In the genomic region with DNA sequence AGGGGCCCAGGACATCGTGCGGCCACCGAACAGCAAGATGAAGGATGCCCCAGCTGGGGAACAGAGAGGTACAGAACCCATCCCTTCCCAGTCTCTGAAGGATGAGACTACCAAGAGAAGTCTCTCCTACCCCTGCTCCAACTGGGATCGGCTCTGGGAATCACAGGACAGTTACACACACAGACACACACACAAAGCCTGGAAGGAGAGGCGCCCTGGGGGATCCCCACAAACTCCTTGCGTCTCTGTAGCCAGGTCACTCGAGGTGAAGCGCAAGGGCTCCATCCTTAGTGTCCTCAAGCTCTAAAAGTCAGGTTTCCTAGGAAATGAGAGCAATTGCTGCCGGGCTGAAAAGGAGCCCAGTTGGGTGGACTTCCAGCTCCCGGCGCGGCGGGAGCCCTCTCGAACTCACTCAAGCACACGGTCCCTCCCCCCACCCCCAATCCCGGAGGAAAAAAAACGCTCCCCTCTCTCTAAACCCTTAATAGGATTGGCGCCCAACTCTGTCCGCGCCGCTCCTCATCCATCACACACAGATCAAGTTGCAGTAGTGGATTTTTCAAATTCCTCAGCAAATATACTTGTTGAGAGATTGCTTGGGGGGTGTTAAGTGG, we compare ENCODE assay signal across 8 mouse cellular contexts. TPM values are rescaled to one million over a fixed set of nuclear protein-coding genes. Genes with fewer than 3 reads are reported as not detected.
DNase-seq lines count a peak whose midpoint lies in the region; ATAC-seq lines count a peak whose summit lies in the region.

No protein-coding gene starts in this region.

- H3K4me3 ChIP-seq in megakaryocyte, embryonic 14.5 days (replicated peaks), result peak overlapping the region; percentile 50
- H3K4me3 ChIP-seq in forebrain, embryonic 11.5 days (ENCODE audit: low read depth, low read length), result peak overlapping the region; percentile 55
- H3K4me3 ChIP-seq in limb, embryonic 11.5 days (ENCODE audit: low read depth, low read length), result peak overlapping the region; percentile 82
- H3K4me3 ChIP-seq in neural tube, embryonic 15.5 days (replicated peaks), result peak overlapping the region; percentile 48

- under 1% methylated on average over 21 of the region's 21 CpGs for WGBS in forebrain, embryonic 11.5 days
- under 1% methylated on average over 21 of the region's 21 CpGs for WGBS in limb, embryonic 11.5 days
- under 1% methylated on average over 21 of the region's 21 CpGs for WGBS in neural tube, embryonic 15.5 days

- ATAC-seq in megakaryocyte, adult 5-6 weeks (ENCODE audit: poor library complexity, severe bottlenecking), result no peak
- ATAC-seq in forebrain, embryonic 11.5 days (replicated peaks; ENCODE audit: low FRiP score), result no peak
- no peak for ATAC-seq in limb, embryonic 11.5 days (ENCODE audit: insufficient number of reproducible peaks, low FRiP score, low TSS enrichment, low read depth)
- no peak for ATAC-seq in neural tube, embryonic 15.5 days (ENCODE audit: low FRiP score)
- ATAC-seq in megakaryocyte progenitor cell, adult 5-6 weeks (replicated peaks; ENCODE audit: poor library complexity), result no peak

- peak overlapping the region; percentile 96 for H3K27ac ChIP-seq in forebrain, embryonic 11.5 days (ENCODE audit: low read depth, low read length)
- H3K27ac ChIP-seq in limb, embryonic 11.5 days (replicated peaks; ENCODE audit: low read depth, low read length), result peak overlapping the region; percentile 98
- H3K27ac ChIP-seq in neural tube, embryonic 15.5 days (replicated peaks), result peak overlapping the region; percentile 77

- H3K27me3 ChIP-seq in megakaryocyte, embryonic 14.5 days (replicated peaks), result peaks cover 84% of the 10 kb centered on the region
- no peaks in the 10 kb centered on the region for H3K27me3 ChIP-seq in forebrain, embryonic 11.5 days (ENCODE audit: control insufficient read depth, insufficient read depth, low read length)
- no peaks in the 10 kb centered on the region for H3K27me3 ChIP-seq in limb, embryonic 11.5 days (ENCODE audit: control insufficient read depth, insufficient read depth, low read length)
- peaks cover 37% of the 10 kb centered on the region for H3K27me3 ChIP-seq in neural tube, embryonic 15.5 days (replicated peaks)

- peak overlapping the region; percentile 78 for H3K9ac ChIP-seq in forebrain, embryonic 11.5 days (ENCODE audit: low read length)
- peak overlapping the region; percentile 94 for H3K9ac ChIP-seq in limb, embryonic 11.5 days (ENCODE audit: low read length)
- H3K9ac ChIP-seq in neural tube, embryonic 15.5 days (replicated peaks), result peak overlapping the region; percentile 45

- peak overlapping the region; percentile 87 for H3K4me2 ChIP-seq in forebrain, embryonic 11.5 days (ENCODE audit: low read depth, low read length, severe bottlenecking)
- H3K4me2 ChIP-seq in limb, embryonic 11.5 days (ENCODE audit: low read depth, severe bottlenecking), result peak overlapping the region; percentile 89
- peak overlapping the region; percentile 97 for H3K4me2 ChIP-seq in neural tube, embryonic 15.5 days

- peaks cover 30% of the 10 kb centered on the region for H3K4me1 ChIP-seq in megakaryocyte, embryonic 14.5 days
- peaks cover 21% of the 10 kb centered on the region for H3K4me1 ChIP-seq in forebrain, embryonic 11.5 days (replicated peaks; ENCODE audit: control insufficient read depth, insufficient read depth, low read length)
- peaks cover 32% of the 10 kb centered on the region for H3K4me1 ChIP-seq in limb, embryonic 11.5 days (ENCODE audit: control insufficient read depth, insufficient read depth, low read length)
- peaks cover 63% of the 10 kb centered on the region for H3K4me1 ChIP-seq in neural tube, embryonic 15.5 days

- no peaks in the 10 kb centered on the region for H3K36me3 ChIP-seq in megakaryocyte, embryonic 14.5 days (replicated peaks; ENCODE audit: low read length)
- H3K36me3 ChIP-seq in forebrain, embryonic 11.5 days (ENCODE audit: control insufficient read depth, insufficient read depth, low read length), result no peaks in the 10 kb centered on the region
- H3K36me3 ChIP-seq in limb, embryonic 11.5 days (ENCODE audit: control insufficient read depth, insufficient read depth, low read length), result no peaks in the 10 kb centered on the region
- H3K36me3 ChIP-seq in neural tube, embryonic 15.5 days, result no peaks in the 10 kb centered on the region

- H3K9me3 ChIP-seq in megakaryocyte, embryonic 14.5 days, result peaks cover 14% of the 10 kb centered on the region
- H3K9me3 ChIP-seq in forebrain, embryonic 11.5 days (ENCODE audit: control insufficient read depth, low read length), result no peaks in the 10 kb centered on the region
- no peaks in the 10 kb centered on the region for H3K9me3 ChIP-seq in limb, embryonic 11.5 days (ENCODE audit: control insufficient read depth, low read length)
- no peaks in the 10 kb centered on the region for H3K9me3 ChIP-seq in neural tube, embryonic 15.5 days (replicated peaks)

- DNase-seq in forebrain, embryonic 11.5 days (ENCODE audit: low spot score), result peak; percentile 70
- DNase-seq in limb, embryonic 11.5 days (ENCODE audit: low spot score), result peak; percentile 70
- DNase-seq in layer of hippocampus, adult 9-10 months (ENCODE audit: low spot score), result no peak
- DNase-seq in layer of hippocampus, adult 8-10 months (ENCODE audit: low spot score in 2 of 2), result no peak

RNA-seq across cellular contexts. Expression of a gene that starts 1.4 kb away (rescaled TPM):
- polyA plus RNA-seq in megakaryocyte, embryonic 14.5 days (2012; ENCODE audit: insufficient read depth, low replicate concordance), result not detected in 2 replicates
- not detected in 2 replicates for total RNA-seq in megakaryocyte, adult 5-6 weeks (2015)
- not detected in 2 replicates for total RNA-seq in megakaryocyte, adult 5-6 weeks (2017)
- polyA plus RNA-seq in forebrain, embryonic 11.5 days (2014; fragmentation: Nextera tagmentation; extraction: Ambion mirVana), result 16.0 and 16.3 TPM in 2 replicates
- 17.7 and 17.8 TPM in 2 replicates for polyA plus RNA-seq in limb, embryonic 11.5 days (2014; fragmentation: Nextera tagmentation; extraction: Ambion mirVana)
- polyA plus RNA-seq in neural tube, embryonic 15.5 days (2015; fragmentation: Nextera tagmentation; extraction: Ambion mirVana), result 1.6 and 3.1 TPM in 2 replicates
- not detected in 2 replicates for total RNA-seq in megakaryocyte progenitor cell, adult 5-6 weeks (2015)
- not detected in 2 replicates for total RNA-seq in megakaryocyte progenitor cell, adult 5-6 weeks (2017)
- total RNA-seq in layer of hippocampus, adult 8-10 months (2022), result 1 to 10 TPM; 3.7 to 7.0 (median 5.0) TPM

Comparison
In these comparisons a context has a peak if more than half of its experiments do, and no peak if none do; other contexts are left out.
1. DNase-seq: peak in forebrain, embryonic 11.5 days (single experiment) and limb, embryonic 11.5 days (single experiment); none in layer of hippocampus, adult 9-10 months (single experiment) and layer of hippocampus, adult 8-10 months (0 of 2).
2. Peak in every context shown above with its lines, with median percentiles within 50 percentile points of each other: H3K4me3 ChIP-seq, H3K27ac ChIP-seq, H3K4me2 ChIP-seq and H3K9ac ChIP-seq.